Mouse (Mus musculus): Measurements from ENCODE around the gene Hsf2.

DNA sequence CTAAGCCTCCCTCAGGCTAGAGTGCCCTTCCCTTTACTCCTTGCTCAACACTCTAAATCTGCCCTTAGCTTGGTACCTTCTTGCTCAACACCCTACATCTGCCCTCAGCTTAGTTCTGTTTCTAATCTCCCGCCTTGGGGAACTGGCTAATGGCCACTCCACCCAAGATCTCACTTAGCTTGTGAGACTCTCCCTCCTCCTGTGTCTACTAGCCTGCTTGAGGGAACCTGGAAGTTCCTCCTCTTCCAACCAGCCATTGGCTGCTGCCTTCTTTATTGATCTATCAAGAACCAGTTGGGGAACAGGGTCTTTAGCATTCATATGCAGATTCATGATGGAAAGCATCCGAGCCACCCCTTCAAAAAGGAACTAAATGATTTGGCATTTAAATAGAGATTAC, 5.9 kb downstream of the Hsf2 start:
- TF ChIP-seq POLR2A (IDR thresholded peaks at IDR 0.05; ENCODE audit: low read depth, low read length) (no peak), CTCF (conservative IDR thresholded peaks at IDR 0.05; ENCODE audit: insufficient read depth, insufficient read length, low read depth, low read length) (no peak)

All from kidney, adult 2 months (tissue).